Mouse (Mus musculus) small intestine, adult 2 months (tissue): ENCODE results near the gene Lrrc57. TPM values are rescaled to one million over a fixed set of nuclear protein-coding genes. Genes with fewer than 3 reads are reported as not detected.

Source experiments
- H3K27ac ChIP-seq: fragments of 200-500 bp; 2 replicates; pipeline ENCODE4 v1.5.1; 2012; ENCODE audit warnings: low read depth, low read length, control low read depth, inconsistent platforms; ENCODE audit not compliant: insufficient read depth
- H3K27me3 ChIP-seq: fragments of 200-500 bp; 2 replicates; pipeline ENCODE4 v1.6.1; 2012; ENCODE audit warnings: mild to moderate bottlenecking, moderate library complexity, low read length, inconsistent platforms; ENCODE audit not compliant: control insufficient read depth, insufficient read depth
- H3K36me3 ChIP-seq: fragments of 200-500 bp; 2 replicates; pipeline ENCODE4 v1.6.1; 2012; ENCODE audit warnings: mild to moderate bottlenecking, low read length, control low read depth, inconsistent platforms; ENCODE audit not compliant: control insufficient read depth, insufficient read depth
- H3K4me1 ChIP-seq: fragments of 200-500 bp; 2 replicates; pipeline ENCODE4 v1.6.1; 2012; ENCODE audit warnings: low read length, inconsistent platforms, mixed read lengths; ENCODE audit not compliant: control insufficient read depth, insufficient read depth, insufficient read length
- H3K4me3 ChIP-seq: fragments of 200-500 bp; 2 replicates; pipeline ENCODE4 v1.5.1; 2012; ENCODE audit warnings: low read depth, mild to moderate bottlenecking, control low read depth, inconsistent platforms, low read length, moderate library complexity
- CTCF ChIP-seq: fragments of 200-500 bp; IDR thresholded peaks from 2 replicates; pipeline ENCODE4 v1.5.1; 2012; ENCODE audit warnings: low read depth, mild to moderate bottlenecking, control low read depth, inconsistent platforms, low read length, moderate library complexity, mixed read lengths; ENCODE audit not compliant: insufficient replicate concordance, insufficient read length; ENCODE audit errors: extremely low read depth
- POLR2A ChIP-seq: fragments of 200-500 bp; IDR thresholded peaks from 2 replicates; pipeline ENCODE4 v1.6.1; 2012; ENCODE audit warnings: low read depth, mild to moderate bottlenecking, control low read depth, inconsistent platforms, low read length, moderate library complexity
- WGBS: fragments of 180-500 bp; shearing (Covaris S2); methylation state at CpG from one replicate; pipeline ENCODE4 v1.1.7; 2018; 5-methylcytosine and 5-hydroxymethylcytosine counted together
- polyA plus RNA-seq: library from polyadenylated mRNA; depleted of rRNA; stranded (reverse); fragments of >200 nt; gene quantifications from 2 replicates; pipeline ENCODE4 v1.2.3, GENCODE M21; 2012

Lrrc57 gene
- polyA plus RNA-seq, 1 experiment: 13.1 TPM

DNA sequence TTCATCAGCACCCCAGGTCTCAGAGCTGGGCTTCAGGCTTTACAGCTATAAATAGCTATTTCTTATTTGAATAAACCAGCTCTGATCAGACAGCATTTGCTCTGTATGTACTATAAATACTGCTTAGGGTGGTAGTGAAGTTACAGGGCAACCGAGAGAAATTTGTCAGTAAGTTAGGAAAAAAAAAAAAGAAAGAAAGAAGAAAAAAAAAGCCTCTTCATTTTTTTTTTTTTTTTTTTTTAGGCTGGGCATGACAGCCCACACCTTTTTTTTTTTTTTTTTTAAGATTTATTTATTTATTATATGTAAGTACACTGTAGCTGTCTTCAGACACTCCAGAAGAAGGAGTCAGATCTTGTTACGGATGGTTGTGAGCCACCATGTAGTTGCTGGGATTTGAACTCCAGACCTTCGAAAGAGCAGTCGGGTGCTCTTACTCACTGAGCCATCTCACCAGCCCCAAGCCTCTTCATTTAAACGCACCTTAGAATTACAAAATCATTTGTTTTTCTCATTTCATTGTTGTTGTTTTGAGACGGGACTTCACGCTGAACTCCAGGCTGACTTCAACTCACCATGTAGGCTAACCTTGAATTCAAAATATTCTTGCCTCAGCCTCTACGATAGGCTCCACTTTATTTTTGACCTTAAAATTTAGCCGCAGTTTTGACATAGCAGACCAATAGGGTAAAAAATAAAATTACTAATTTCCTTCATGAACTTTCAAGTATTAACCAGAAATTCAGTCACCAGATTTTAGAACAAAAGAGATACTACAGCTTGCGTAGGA is 19.0 kb upstream of the Lrrc57 start:
- WGBS: 26% methylated on average over 10 of the region's 10 CpGs
- TF ChIP-seq POLR2A (no peak), CTCF (no peak)

DNA sequence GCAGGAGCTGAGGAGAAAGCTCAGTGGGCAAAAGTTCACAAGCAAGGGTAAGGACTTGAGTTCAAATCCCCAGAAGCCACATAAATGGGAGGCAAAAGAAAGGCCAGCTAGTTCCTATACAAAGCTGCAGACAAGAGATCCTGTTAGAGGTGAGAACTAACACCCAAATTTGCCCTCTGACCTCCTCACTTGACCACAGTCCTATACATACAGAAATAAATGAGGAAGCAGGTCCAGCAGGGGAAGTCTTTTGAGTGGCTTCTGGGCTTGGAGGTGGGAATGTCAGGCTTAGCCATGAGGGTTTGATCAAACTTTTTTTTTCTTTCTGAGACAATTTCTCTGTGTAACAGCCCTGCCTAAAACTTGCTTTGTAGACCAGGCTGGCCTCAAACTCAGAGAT is 13.6 kb upstream of the Lrrc57 start:
- no peak overlapping the region for H3K4me3 ChIP-seq
- H3K27ac ChIP-seq: no peak overlapping the region
- peaks cover 7% of the 10 kb centered on the region for H3K36me3 ChIP-seq
- H3K4me1 ChIP-seq: peaks cover 3% of the 10 kb centered on the region; the same call in 1 of the 2 replicates
- TF ChIP-seq CTCF: no peak
- TF ChIP-seq POLR2A: no peak
- H3K27me3 ChIP-seq: no peaks in the 10 kb centered on the region

More for the DNA sequence above, 19.0 kb upstream of the Lrrc57 start:
- Histone ChIP-seq H3K27ac (no peak overlapping the region), H3K36me3 (no peaks in the 10 kb centered on the region), H3K4me3 (peak overlapping the region; percentile 68), H3K4me1 (peaks cover 7% of the 10 kb centered on the region), H3K27me3 (no peaks in the 10 kb centered on the region)

DNA sequence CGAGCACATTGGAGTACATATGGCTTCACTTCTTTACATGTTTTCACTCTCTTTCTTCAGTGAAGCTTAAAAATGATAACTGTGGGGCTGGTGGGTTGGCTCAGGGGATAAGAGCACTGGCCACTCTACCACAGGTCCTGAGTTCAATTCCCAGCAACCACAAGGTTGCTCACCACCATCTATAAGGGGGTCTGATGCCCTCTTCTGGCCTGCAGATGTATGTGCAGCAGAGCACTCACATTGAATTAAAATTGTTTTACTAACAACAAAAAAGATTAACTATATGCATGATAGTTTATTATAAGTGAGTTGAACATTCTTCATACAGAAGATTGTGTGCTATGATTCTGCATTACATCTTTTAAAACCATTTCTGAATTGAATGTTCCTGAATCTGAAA is 10.2 kb upstream of the Lrrc57 start:
- TF ChIP-seq POLR2A (no peak), CTCF (peak; percentile 48; the same call in 1 of the 2 replicates)
- WGBS: 100% methylated on average over 1 of the region's 1 CpGs
- no peak overlapping the region for H3K27ac ChIP-seq
- H3K4me1 ChIP-seq: peaks cover 15% of the 10 kb centered on the region; the same call in 1 of the 2 replicates
- no peaks in the 10 kb centered on the region for H3K27me3 ChIP-seq
- peaks cover 16% of the 10 kb centered on the region for H3K36me3 ChIP-seq
- H3K4me3 ChIP-seq: no peak overlapping the region

DNA sequence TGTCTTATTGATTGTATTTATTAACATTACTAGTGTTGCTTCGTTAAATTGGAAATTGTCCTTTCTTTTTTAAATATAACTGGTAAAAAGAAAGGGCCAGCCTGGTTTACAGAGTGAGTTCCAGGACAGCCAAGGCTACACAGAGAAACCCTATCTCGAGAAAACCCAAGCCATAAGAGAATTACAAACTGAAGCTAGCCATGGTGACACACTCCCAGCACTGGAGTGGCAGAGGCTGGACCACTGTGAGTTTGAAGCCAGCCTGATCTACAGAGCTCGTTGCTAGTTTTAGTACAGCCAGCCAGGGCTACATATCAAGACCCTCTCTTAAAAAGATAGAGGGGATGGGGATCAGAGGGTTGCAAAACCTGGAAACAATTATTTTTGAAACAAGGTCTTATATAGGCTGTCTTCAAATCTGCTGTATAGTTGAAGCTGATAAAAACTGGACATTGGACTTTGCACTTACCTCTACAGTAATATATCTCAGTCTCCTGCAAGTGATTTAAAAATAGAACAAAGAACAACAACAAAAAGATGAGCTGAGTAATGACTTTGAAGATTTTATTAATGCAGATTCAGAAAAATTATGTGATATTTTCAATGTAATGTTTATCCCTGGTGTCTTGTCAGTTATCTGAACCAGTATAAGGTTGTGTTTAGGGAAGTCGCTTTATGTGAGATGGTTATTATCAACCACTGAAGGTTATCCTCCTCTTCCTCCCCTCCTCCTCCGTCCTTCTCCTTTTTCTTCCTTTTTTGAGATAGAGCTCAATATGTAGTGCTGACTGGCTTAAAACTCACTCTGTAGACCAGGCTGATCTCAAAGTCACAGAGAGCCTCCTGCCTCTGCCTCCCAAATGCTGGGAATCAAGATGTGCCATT is 7.2 kb upstream of the Lrrc57 start:
- TF ChIP-seq CTCF (no peak), POLR2A (no peak)
- H3K4me3 ChIP-seq: no peak overlapping the region
- H3K36me3 ChIP-seq: peaks cover 19% of the 10 kb centered on the region
- H3K27ac ChIP-seq: peak overlapping the region; percentile 91
- no peaks in the 10 kb centered on the region for H3K27me3 ChIP-seq
- peaks cover 13% of the 10 kb centered on the region; the same call in 1 of the 2 replicates for H3K4me1 ChIP-seq
- WGBS: 57% methylated on average over 5 of the region's 5 CpGs

DNA sequence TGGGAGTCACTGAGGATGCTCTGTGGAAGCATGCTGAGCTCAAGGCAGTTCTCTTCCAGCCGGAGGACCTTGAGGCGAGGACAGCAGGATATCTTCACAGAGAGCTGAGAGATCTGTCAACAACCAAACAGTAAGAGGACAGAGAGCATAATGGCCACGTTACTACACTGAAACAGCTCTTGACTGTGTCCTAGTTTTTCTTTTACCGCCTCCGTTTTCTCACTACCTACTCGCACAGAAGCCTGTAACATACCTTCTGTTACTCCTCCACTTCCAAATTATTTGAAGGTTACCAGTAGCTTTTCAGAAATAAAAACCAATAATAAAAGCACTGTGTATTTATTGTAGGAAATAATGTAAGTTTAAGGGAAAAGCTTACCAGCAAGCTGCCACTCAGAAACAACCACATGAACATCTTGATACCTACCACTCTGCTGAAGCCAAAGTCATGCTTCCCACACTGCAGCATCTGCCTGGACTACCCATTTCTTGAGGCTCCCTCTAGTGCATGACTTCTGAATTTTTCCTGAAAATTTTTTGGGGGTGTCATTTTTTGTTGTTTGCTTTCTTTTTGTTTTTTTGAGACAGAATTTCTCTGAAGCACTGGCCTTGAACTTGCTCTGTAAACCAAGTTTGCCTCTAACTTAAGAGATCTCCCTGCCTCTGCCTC is 3.2 kb downstream of the Lrrc57 start:
- 90% methylated on average over 6 of the region's 6 CpGs for WGBS
- Histone ChIP-seq H3K4me3 (no peak overlapping the region), H3K27ac (no peak overlapping the region), H3K27me3 (no peaks in the 10 kb centered on the region), H3K4me1 (0 out of 2 replicates have a peak, but pooled peaks cover 1% of the 10 kb centered on the region), H3K36me3 (peaks cover 17% of the 10 kb centered on the region)
- TF ChIP-seq POLR2A (no peak), CTCF (no peak)

DNA sequence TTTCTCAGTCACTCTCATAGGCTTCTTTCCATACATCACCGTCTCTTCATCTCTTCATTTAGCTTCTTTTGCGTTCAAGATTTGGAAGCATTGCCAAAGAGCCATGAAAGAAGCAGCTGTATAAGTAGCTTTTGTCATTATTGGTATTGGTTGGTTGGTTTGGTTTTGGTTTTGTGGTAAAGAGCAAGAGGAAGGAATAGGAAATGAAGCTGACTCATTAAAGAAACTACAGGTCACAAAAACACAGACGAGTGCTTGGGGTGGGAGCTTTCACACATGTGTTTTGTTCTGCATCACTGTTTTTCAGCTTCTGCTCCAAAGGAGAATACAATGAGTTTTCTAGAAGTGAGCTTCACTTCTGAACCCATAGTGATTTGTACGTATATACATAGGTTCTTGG is 9.8 kb downstream of the Lrrc57 start:
- H3K4me3 ChIP-seq: no peak overlapping the region
- H3K36me3 ChIP-seq: peaks cover 50% of the 10 kb centered on the region
- H3K27me3 ChIP-seq: no peaks in the 10 kb centered on the region
- TF ChIP-seq POLR2A (no peak), CTCF (no peak)
- H3K4me1 ChIP-seq: no peaks in the 10 kb centered on the region
- H3K27ac ChIP-seq: no peak overlapping the region
- 88% methylated on average over 4 of the region's 4 CpGs for WGBS
